Mouse (Mus musculus) limb, embryonic 10.5 days (tissue): ENCODE data around the gene Rps18. TPM values are rescaled to one million over a fixed set of nuclear protein-coding genes. Genes with fewer than 3 reads are reported as not detected.

Experiments used
- polyA plus RNA-seq: library from polyadenylated mRNA; unstranded; fragments of >200 nt; fragmentation: Nextera tagmentation; extraction: Ambion mirVana; gene quantifications from 2 replicates; pipeline ENCODE4 v1.2.1, GENCODE M21; 2016

The Rps18 gene
- polyA plus RNA-seq, 1 experiment from 2014 or later, result 1,605 TPM

Other genes starting within 250 kb of the Rps18 start
- 30.1 and 32.5 TPM in 2 replicates for gene March2, start 237.3 kb downstream of the Rps18 start, polyA plus RNA-seq
- gene Rab11b, start 195.5 kb downstream of the Rps18 start, polyA plus RNA-seq, result 325 and 350 TPM in 2 replicates
- gene Angptl4, start 174.2 kb downstream of the Rps18 start, polyA plus RNA-seq, result 30.2 and 38.9 TPM in 2 replicates
- gene Kank3, start 145.5 kb downstream of the Rps18 start, polyA plus RNA-seq, result 24.8 and 28.5 TPM in 2 replicates
- gene Rps28, start 131.4 kb downstream of the Rps18 start, polyA plus RNA-seq, result 867 and 991 TPM in 2 replicates
- gene Ndufa7, start 131.4 kb downstream of the Rps18 start, polyA plus RNA-seq, result 497 and 518 TPM in 2 replicates
- gene Cd320, start 112.9 kb downstream of the Rps18 start, polyA plus RNA-seq, result 98.2 and 119 TPM in 2 replicates
- gene Gm7029, start 82.2 kb downstream of the Rps18 start, polyA plus RNA-seq, result not detected in 2 replicates
- 5.9 and 6.6 TPM in 2 replicates for gene Kifc1, start 65.3 kb downstream of the Rps18 start, polyA plus RNA-seq
- 0.20 and 0.38 TPM in 2 replicates for gene Platr17, start 50.9 kb downstream of the Rps18 start, polyA plus RNA-seq
- gene Daxx, start 46.6 kb downstream of the Rps18 start, polyA plus RNA-seq, result 88.1 and 92.2 TPM in 2 replicates
- 9.2 and 16.0 TPM in 2 replicates for gene Tapbp, start 40.1 kb downstream of the Rps18 start, polyA plus RNA-seq
- gene Zbtb22, start 40.1 kb downstream of the Rps18 start, polyA plus RNA-seq, result 20.2 and 23.2 TPM in 2 replicates
- gene Rgl2, start 26.5 kb downstream of the Rps18 start, polyA plus RNA-seq, result 43.2 and 43.9 TPM in 2 replicates
- gene Pfdn6, start 15.7 kb downstream of the Rps18 start, polyA plus RNA-seq, result 212 and 258 TPM in 2 replicates
- 61.7 and 78.2 TPM in 2 replicates for gene Wdr46, start 15.3 kb downstream of the Rps18 start, polyA plus RNA-seq
- gene B3galt4, start 4.5 kb downstream of the Rps18 start, polyA plus RNA-seq, result 2.9 and 3.9 TPM in 2 replicates
- gene Vps52, start 189 bp downstream of the Rps18 start, polyA plus RNA-seq, result 49.8 and 50.3 TPM in 2 replicates
- gene H2-K1, start 44.3 kb upstream of the Rps18 start, polyA plus RNA-seq, result 2.9 and 4.7 TPM in 2 replicates
- 11.8 and 15.0 TPM in 2 replicates for gene Ring1, start 68.7 kb upstream of the Rps18 start, polyA plus RNA-seq
- 25.9 and 33.7 TPM in 2 replicates for gene H2-Ke6, start 72.1 kb upstream of the Rps18 start, polyA plus RNA-seq
- gene Slc39a7, start 75.7 kb upstream of the Rps18 start, polyA plus RNA-seq, result 196 TPM in 2 replicates
- gene Rxrb, start 75.8 kb upstream of the Rps18 start, polyA plus RNA-seq, result 49.9 and 51.0 TPM in 2 replicates
- gene Col11a2, start 83.4 kb upstream of the Rps18 start, polyA plus RNA-seq, result 0.43 and 2.5 TPM in 2 replicates
- 0.31 and 0.66 TPM in 2 replicates for gene H2-Oa, start 136.3 kb upstream of the Rps18 start, polyA plus RNA-seq
- 4.2 and 5.3 TPM in 2 replicates for gene H2-DMa, start 163.5 kb upstream of the Rps18 start, polyA plus RNA-seq
- gene Brd2, start 166.6 kb upstream of the Rps18 start, polyA plus RNA-seq, result 140 and 145 TPM in 2 replicates
- gene H2-DMb2, start 187.3 kb upstream of the Rps18 start, polyA plus RNA-seq, result 0.18 and 0.40 TPM in 2 replicates
- 0.18 and 0.51 TPM in 2 replicates for gene H2-DMb1, start 197.1 kb upstream of the Rps18 start, polyA plus RNA-seq
- 1.6 and 3.2 TPM in 2 replicates for gene Tap1, start 231.6 kb upstream of the Rps18 start, polyA plus RNA-seq
- gene Psmb9, start 231.8 kb upstream of the Rps18 start, polyA plus RNA-seq, result 0.78 and 1.1 TPM in 2 replicates
- 0.74 and 0.87 TPM in 2 replicates for gene Psmb8, start 241.7 kb upstream of the Rps18 start, polyA plus RNA-seq
- 0.49 and 0.61 TPM in 2 replicates for gene Tap2, start 247.5 kb upstream of the Rps18 start, polyA plus RNA-seq